Mouse (Mus musculus): Measurements from ENCODE around the gene Atxn7l3.

DNA sequence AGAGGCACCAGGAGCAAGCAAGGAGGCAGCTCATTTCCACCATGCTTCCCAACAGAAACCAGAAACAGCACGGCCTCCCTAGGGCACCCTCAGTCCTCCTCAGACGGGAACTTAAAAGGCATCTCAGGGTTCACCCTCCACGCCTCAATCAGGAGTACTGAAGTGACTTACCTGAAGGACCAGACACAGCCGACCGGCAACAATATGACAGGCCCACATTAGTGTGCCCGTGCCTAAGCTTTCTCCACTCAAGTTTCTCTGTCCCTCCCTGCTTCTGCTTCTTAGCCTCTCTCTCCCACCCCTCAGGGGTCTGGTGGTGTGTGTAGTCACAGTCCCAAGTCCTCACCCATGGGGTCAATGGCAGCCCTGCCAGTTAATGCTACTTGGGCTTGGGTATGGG lies 16.2 kb upstream of the Atxn7l3 start:
- TF ChIP-seq CTCF (IDR thresholded peaks at IDR 0.05; ENCODE audit: low read depth, low read length) (no peak), GATA1 (IDR thresholded peaks at IDR 0.05; ENCODE audit: borderline replicate concordance, low read length) (no peak)
